Mouse (Mus musculus) adrenal gland, adult (tissue): ENCODE results near the gene 4930404N11Rik.

ENCODE experiments used
- DNase-seq, 2 experiments: peaks; one replicate each; pipeline ENCODE4 v3.0.0; 2022 to 2023; ENCODE audit warnings: low spot score in 1 of 2; ENCODE audit not compliant: inconsistent age in 2 of 2

Gene 4930404N11Rik

DNA sequence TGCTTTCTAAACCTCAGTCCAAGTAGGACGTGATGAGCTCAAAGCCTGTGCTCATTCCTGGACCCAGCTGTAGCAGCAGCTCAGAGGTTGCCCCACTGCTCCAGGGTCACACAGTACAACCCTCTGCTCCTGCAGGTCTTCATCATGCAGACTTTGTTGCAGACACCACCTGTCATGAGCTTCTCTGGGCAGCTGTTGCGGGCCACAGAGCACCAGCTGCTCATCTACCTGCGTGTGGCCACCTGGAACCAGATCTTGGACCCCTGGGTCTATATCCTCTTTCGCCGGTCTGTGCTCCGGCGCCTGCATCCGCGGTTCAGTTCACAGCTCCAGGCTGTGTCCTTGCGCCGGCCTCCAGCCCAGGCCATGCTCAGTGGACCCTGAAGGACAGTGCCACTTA, 31.3 kb downstream of the 4930404N11Rik start:
- no peak for DNase-seq

GRCm38 (mm10) chr10:81332277-81332676, 33.3 kb downstream of the 4930404N11Rik start:
- DNase-seq = no peak

DNA sequence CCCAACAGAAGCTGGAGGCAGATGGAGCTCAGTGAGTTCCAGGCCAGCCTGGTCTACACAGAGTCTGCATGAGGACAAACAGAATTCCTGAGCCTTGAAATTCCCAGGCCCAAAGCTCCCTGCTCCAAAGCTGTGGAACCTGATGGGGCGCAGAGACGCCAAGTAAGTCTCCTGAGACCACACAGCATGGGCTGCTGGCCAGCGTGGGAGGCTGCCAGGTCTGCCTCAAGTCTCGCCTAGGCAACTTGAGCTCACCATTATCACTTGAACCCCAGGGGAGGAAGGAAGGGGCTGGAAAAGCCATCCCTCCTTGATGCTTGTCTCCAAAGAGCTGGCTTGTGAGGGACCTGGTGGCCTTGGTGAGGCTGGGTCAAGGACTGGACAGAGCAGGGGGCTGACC, 35.6 kb downstream of the 4930404N11Rik start:
- DNase-seq = peak; percentile 37 to 67

DNA sequence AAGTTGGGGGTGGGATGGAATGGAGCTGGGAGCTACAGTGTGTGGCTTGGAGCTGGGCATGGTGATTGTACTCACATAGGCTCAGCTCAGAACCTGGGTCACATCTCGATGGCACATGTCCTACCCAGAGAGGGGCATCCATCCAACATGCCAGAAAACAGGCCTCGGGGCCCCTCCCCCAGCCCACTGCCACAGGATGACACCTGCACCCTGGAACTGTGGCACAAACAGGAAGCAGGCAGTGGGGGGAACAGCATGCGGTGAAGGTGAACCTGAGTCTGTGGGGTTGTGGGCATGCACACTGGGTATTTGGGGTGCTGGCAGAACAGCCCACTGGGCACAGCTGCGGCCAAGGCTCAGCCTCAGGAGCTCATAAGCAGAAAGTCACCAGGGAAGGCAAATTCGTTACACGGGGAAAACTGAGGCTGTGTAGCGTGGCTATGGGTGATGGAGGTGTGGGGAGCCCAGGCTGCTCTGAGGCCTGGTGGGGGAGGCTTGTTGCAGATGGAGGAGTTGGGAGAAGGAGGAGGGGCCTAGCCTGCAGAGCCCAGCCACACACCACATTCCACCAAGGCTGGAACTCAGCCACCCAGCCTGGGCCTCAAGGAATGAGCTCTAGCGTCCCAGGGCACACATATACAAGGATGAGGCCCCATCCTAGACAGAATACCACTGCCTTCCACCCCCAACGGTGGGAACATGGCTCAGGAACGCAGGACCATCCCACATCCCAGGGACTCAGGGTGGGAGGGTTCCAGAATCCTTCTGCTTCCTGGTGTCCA, 36.2 kb downstream of the 4930404N11Rik start:
- peak; percentile 54 to 68 for DNase-seq

GRCm38 (mm10) chr10:81328386-81328785, 37.2 kb downstream of the 4930404N11Rik start, which contains the start of gene Tbxa2r:
Tbxa2r (plus strand) TSS chr10:81328731.
- DNase-seq = peak; percentile 94 to 96

GRCm38 (mm10) chr10:81327959-81328358, 37.7 kb downstream of the 4930404N11Rik start:
- no peak for DNase-seq

DNA sequence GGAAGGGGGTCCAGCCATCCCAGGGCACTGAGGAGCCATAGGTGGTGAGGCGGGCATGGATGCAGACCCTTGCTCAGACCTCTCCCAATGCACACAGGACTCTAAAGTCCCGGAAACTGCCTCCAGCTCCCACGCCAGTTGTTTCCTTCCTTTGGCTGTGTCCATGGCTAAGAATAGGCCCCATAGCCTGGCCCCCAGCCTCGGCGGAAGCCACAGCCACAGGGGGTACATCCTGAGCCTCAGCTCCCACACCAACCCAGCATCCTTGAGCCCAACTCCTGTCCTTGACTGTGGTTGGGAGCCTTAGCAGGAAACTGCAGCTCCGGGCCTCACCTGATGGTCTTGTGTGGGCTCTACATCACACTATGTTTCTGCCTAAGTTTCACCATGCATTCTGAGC, 38.8 kb downstream of the 4930404N11Rik start:
- DNase-seq = peak; percentile 70 to 77

GRCm38 (mm10) chr10:81325781-81326180, 39.8 kb downstream of the 4930404N11Rik start:
- peak in 1 of 2 experiments; percentile 50 for DNase-seq

GRCm38 (mm10) chr10:81325176-81325575, 40.4 kb downstream of the 4930404N11Rik start:
- peak in 1 of 2 experiments; percentile 36 for DNase-seq

DNA sequence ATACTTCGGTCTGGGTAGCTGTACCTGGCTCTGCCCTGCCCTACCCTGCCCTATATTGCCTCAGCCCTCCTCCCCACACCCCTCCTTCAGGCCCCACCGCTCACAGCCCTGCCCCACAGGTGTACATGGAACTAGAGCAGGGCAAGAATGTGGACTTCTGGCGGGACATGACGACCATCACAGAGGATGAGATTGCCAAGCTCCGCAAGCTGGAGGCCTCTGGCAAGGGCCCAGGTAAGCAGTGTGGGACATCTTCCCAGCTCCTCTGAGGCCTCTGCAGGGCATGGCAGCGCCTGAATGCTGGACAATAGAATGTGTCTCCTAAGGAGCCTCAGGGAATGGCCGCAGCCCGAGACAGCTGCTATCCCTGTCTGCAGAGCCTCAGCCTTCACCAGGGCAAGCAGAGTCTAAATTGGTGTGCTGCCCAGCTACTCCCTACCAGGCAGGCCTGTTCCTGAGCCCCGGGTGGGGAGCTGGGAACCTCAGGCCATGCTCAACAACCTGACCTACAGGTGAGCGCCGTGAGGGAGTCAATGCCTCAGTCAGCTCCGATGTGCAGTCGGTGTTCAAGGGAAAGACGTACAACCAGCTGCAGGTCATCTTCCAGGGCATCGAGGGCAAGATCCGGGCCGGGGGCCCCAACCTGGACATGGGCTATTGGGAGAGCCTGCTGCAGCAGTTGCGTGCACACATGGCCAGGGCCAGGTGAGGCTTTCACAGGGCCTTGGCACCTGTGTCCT, 41.7 kb downstream of the 4930404N11Rik start:
- DNase-seq = no peak

GRCm38 (mm10) chr10:81323141-81323775, 42.4 kb downstream of the 4930404N11Rik start:
- no peak for DNase-seq

DNA sequence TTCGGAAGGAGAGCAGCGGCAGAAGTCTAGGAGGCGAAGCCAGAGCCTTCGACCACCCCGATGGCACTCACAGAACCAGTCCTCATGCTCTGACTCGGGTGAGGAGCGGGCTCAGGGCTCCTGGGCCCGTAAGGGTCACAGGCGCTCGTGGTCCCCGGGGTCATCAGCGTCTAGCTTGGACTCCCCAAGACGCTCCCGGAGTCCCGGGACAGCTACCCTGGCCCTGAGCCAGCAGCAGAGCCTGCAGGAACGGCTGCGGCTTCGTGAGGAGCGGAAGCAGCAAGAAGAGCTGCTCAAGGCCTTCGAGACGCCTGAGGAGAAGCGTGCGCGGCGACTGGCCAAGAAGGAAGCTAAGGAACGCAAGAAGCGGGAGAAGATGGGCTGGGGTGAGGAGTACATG, 43.2 kb downstream of the 4930404N11Rik start:
- peak; percentile 57 to 60 for DNase-seq

- no peak for DNase-seq
Observed at GRCm38 (mm10) chr10:81321436-81321835, 44.2 kb downstream of the 4930404N11Rik start.

GRCm38 (mm10) chr10:81320550-81321347, 44.9 kb downstream of the 4930404N11Rik start, which contains the start of gene Cactin:
Cactin (plus strand) TSS chr10:81321103.
- peak; percentile 100 for DNase-seq

- no peak for DNase-seq
Observed at GRCm38 (mm10) chr10:81319741-81320549, 45.7 kb downstream of the 4930404N11Rik start.

DNA sequence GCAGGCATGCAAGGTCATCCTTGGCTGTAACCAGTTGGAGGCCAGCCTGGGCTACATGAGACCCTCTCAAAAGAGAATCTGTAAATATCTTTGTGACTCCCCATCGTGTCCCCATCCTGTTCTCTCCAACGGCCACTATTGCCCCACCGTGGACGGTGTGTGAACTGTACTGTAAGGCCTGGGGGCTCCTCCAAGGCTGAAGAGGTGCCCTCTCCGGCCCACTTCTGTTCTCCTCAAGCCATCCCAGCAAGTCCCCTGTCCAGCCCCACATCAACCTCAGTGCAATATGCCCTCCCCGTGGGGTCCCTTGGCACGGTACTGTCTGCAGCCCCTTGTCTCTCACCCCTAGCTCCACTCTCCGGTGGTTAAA, 46.3 kb downstream of the 4930404N11Rik start:
- peak in 1 of 2 experiments; percentile 64 for DNase-seq

- peak; percentile 79 to 93 for DNase-seq
Observed at GRCm38 (mm10) chr10:81318589-81319329, 46.9 kb downstream of the 4930404N11Rik start.

DNA sequence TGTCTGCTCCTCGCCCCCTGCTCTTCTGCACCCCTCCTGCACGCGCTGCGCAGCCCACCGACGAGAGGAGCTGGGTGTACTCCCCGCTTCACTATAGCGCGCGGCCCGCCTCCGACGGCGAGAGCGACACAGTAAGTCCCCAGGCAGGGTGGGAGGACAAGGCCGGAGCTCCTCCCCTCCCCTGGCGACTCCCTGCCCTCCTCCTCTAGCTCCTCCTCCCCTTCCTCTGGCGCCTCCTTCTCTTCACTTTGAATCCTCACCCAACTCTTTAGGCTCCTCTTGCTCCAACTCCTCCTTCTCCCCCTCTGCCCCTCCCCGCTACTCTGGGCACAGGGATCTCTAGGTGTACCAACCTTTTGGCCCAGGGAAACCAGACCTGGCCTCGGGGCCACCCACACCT, 48.3 kb downstream of the 4930404N11Rik start:
- peak; percentile 90 to 92 for DNase-seq
